Mouse (Mus musculus) testis, adult 2 months (tissue): ENCODE measurements around the gene Olfr94.
"Not testable (repeated sequence)": the region's sequence is repeated elsewhere in the genome, so short reads cannot be mapped to it uniquely, and the experiment has no call there.

ENCODE experiments used
- CTCF ChIP-seq: fragments of 200-500 bp; IDR thresholded peaks from 2 replicates; pipeline ENCODE4 v1.5.1; 2012; ENCODE audit warnings: low read depth, mild to moderate bottlenecking, inconsistent platforms, low read length, moderate library complexity; ENCODE audit not compliant: control insufficient read depth, insufficient read depth, insufficient replicate concordance
- POLR2A ChIP-seq: fragments of 200-500 bp; IDR thresholded peaks from 2 replicates; pipeline ENCODE4 v1.6.1; 2012; ENCODE audit warnings: low read depth, mild to moderate bottlenecking, inconsistent platforms, low read length, moderate library complexity; ENCODE audit not compliant: control insufficient read depth

DNA sequence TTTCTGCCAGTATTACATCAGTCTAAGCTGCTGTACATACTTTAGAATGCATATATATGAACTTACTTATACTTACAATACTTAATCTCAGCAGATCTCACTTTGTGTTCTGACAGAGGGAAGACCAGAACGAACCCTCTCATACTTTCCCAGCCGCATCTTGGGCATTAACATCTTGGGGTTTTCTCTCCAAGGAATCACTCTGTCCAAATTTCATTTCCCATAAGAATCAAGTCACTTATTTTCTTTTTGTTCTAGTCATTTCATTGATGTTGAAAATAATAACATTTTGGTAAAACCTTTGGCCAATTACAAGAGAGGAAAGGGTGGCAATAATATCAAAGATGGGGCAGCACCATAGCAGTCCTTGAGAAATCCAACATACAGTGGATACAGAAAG lies 36.4 kb upstream of the Olfr94 start, which contains the start of gene Olfr97:
- TF ChIP-seq CTCF, POLR2A: not testable (repeated sequence)
